Mouse (Mus musculus) cerebral cortex, adult 2 months (tissue): ENCODE data around the gene Mtrf1.

ENCODE experiments used
- WGBS: fragments of 180-500 bp; shearing (Covaris S2); methylation state at CpG from one replicate; pipeline ENCODE4 v1.1.7; 2018; 5-methylcytosine and 5-hydroxymethylcytosine counted together

Mtrf1 gene

DNA sequence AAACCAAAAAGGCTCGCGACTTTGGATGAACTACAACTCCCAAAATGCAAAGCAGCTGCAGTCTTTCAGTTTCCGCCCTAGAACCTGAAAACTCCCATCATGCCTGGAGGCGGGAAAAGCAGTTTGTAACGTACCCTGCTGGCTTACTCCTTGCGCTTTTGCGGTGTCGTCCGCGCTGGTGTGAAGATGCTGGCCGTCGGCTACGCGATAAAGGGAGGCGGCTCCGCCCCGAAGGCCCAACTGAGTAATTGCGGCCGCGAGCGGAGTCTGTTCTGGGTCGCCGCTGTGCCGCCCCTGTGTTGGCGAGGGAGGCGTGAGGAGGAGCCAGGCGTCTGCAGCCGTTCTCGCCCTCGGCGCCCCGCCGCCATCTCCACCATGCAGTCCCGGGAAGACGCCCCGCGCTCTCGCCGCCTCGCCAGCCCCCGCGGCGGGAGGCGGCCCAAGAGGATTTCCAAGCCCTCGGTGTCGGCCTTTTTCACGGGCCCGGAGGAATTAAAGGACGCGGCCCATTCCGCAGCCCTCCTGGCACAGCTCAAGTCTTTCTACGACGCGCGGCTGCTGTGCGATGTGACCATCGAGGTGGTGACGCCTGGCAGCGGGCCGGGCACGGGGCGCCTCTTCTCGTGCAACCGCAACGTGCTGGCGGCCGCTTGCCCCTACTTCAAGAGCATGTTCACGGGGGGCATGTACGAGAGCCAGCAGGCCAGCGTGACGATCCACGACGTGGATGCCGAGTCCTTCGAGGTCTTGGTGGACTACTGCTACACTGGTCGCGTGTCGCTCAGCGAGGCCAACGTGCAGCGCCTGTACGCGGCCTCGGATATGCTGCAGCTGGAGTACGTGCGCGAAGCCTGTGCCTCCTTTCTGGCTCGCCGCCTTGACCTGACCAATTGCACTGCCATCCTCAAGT is 54.4 kb downstream of the Mtrf1 start, which contains the start of gene Kbtbd6:
Gene Kbtbd6, plus strand, starts transcription at position 155 of the 910 bp plus-strand sequence.
- 21% methylated on average over 42 of the region's 89 CpGs for WGBS

DNA sequence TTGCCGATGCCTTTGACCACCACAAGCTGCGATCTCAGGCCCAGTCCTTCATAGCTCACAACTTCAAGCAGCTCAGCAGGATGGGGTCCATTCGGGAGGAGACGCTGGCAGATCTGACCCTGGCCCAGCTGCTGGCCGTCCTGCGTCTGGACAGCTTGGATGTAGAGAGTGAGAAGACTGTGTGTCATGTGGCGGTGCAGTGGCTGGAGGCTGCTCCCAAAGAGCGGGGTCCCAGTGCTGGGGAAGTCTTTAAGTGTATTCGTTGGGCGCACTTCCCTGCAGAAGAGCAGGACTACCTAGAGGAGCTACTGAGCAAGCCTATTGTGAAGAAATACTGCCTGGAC is 55.0 kb downstream of the Mtrf1 start:
- WGBS = 88% methylated on average over 8 of the region's 10 CpGs

DNA sequence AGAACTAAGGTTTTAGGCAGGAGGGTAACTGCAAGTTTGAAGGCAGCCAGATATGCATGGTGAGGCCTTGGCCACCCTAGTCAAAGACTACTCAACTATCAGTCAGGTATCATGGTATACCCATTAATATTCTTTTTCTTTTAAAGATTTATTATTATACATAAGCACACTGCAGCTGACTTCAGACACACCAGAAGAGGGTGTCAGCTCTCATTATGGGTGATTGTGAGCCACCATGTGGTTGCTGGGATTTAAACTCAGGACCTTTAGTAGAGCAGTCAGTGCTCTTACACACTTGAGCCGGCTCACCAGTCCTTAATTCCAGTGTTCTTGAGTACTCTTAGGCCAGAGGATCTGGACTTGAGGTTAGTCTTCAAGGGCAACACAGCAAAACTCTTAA is 62.8 kb downstream of the Mtrf1 start:
- 88% methylated on average over 1 of the region's 1 CpGs for WGBS

DNA sequence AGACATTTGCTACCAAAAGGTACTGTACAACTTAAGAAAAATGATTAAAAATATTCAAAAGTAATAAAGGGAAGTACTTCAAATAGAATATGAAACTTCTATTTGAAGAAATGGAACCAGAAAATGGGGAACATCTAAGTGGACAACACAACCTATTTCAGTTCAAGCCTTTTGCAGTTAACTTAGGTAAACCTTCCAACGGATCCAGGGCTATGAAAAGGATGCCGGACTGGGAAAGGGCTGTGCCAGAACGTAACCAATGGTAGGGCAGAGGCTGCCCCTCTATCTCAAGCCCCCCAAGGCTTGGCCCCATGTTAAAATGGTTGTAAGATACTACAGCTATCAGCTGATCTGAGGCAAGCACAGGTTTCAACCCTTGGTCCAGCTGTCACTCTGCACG is 63.4 kb downstream of the Mtrf1 start:
- WGBS = 78% methylated on average over 4 of the region's 4 CpGs

DNA sequence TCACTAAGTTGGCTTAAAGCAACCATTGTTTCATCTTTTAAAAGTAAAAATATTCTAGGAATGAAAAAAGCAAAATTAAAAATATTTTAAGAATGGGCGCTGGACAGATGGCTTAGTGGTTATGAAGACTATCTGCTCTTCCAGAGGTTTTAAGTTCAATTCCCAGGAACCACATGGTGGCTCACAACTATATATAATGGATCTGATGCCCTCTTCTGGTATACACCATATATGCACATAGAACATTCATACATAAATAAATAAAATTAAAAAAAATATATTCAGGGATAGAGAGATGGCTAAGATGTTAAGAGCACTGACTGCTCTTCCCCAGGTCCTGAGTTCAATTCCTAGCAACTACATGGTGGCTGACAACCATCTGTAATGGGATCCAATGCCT is 68.1 kb downstream of the Mtrf1 start:
- 75% methylated on average over 1 of the region's 1 CpGs for WGBS

DNA sequence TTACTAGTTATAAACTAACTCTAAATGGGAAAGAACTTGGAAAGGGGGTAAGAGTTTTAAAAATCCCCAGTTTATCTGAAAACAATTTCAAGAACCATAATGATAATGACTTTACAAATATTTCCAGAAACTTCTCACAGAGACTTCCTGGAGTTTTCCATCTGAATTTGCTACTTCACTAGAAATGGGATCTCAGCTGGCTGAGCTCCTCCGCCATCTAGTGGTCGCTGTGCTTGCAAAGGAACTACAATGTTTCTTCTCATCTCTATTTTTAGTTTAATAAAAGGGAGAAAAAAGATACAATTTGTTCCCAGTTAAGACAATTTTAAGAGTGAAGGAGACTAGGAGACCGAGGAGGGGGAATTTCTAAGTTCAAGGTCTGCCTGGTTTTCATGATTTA is 70.0 kb downstream of the Mtrf1 start:
- WGBS = 12% methylated on average over 3 of the region's 3 CpGs
